Mouse (Mus musculus) kidney, postnatal 14 days (tissue): ENCODE measurements around the gene Maml3.

Source experiments
- DNase-seq: peaks from one replicate; pipeline ENCODE4 v3.0.0; 2022; ENCODE audit warnings: mixed read lengths

The Maml3 gene

GRCm38 (mm10) chr3:52043847-52044246, 61.0 kb downstream of the Maml3 start:
- DNase-seq, result no peak

GRCm38 (mm10) chr3:52042680-52043079, 62.2 kb downstream of the Maml3 start:
- no peak for DNase-seq

GRCm38 (mm10) chr3:52039958-52040357, 64.9 kb downstream of the Maml3 start:
- DNase-seq, result no peak

GRCm38 (mm10) chr3:52037260-52037659, 67.6 kb downstream of the Maml3 start:
- DNase-seq, result peak; percentile 14

GRCm38 (mm10) chr3:52035404-52035803, 69.5 kb downstream of the Maml3 start:
- DNase-seq, result peak; percentile 35

- DNase-seq, result peak; percentile 62
Observed at GRCm38 (mm10) chr3:52033857-52034588, 70.9 kb downstream of the Maml3 start.

GRCm38 (mm10) chr3:52031327-52031726, 73.5 kb downstream of the Maml3 start:
- DNase-seq, result no peak

GRCm38 (mm10) chr3:52030114-52030513, 74.8 kb downstream of the Maml3 start:
- no peak for DNase-seq

- DNase-seq, result no peak
Observed at GRCm38 (mm10) chr3:52029661-52030081, 75.2 kb downstream of the Maml3 start.

- DNase-seq, result no peak
Observed at GRCm38 (mm10) chr3:52027972-52028371, 76.9 kb downstream of the Maml3 start.

- no peak for DNase-seq
Observed at GRCm38 (mm10) chr3:52022486-52022885, 82.4 kb downstream of the Maml3 start.

GRCm38 (mm10) chr3:52018103-52018439, 86.8 kb downstream of the Maml3 start:
- DNase-seq, result no peak

GRCm38 (mm10) chr3:52017439-52018102, 87.3 kb downstream of the Maml3 start:
- no peak for DNase-seq

GRCm38 (mm10) chr3:52016178-52016577, 88.7 kb downstream of the Maml3 start:
- no peak for DNase-seq

- no peak for DNase-seq
Observed at GRCm38 (mm10) chr3:52015556-52015955, 89.3 kb downstream of the Maml3 start.

GRCm38 (mm10) chr3:52011032-52011710, 93.7 kb downstream of the Maml3 start:
- DNase-seq, result no peak

- no peak for DNase-seq
Observed at GRCm38 (mm10) chr3:52009321-52009720, 95.6 kb downstream of the Maml3 start.

- peak; percentile 54 for DNase-seq
Observed at GRCm38 (mm10) chr3:52007602-52008252, 97.1 kb downstream of the Maml3 start.

GRCm38 (mm10) chr3:52006721-52007330, 98.0 kb downstream of the Maml3 start:
- peak; percentile 10 for DNase-seq

- no peak for DNase-seq
Observed at GRCm38 (mm10) chr3:52003663-52004062, 101.2 kb downstream of the Maml3 start.

GRCm38 (mm10) chr3:52001518-52001895, 103.4 kb downstream of the Maml3 start:
- DNase-seq, result no peak

GRCm38 (mm10) chr3:52000871-52001517, 103.9 kb downstream of the Maml3 start:
- no peak for DNase-seq
